Mouse (Mus musculus): ENCODE measurements around the gene Mea1. TPM values are rescaled to one million over a fixed set of nuclear protein-coding genes. Genes with fewer than 3 reads are reported as not detected.
A peak's percentile ranks its signal among the peaks of the same experiment; 100 is the strongest.

The Mea1 gene
- polyA plus RNA-seq (2012; ENCODE audit: insufficient read depth, low replicate concordance) = 145 and 216 TPM in 2 replicates

GRCm38 (mm10) chr17:46678416-46678815 is at the start of gene Mea1:
Mea1 (plus strand) TSS chr17:46678793.
- Histone ChIP-seq H3K27me3 (replicated peaks) (no peaks in the 10 kb centered on the region), H3K9me3 (no peaks in the 10 kb centered on the region), H3K4me3 (replicated peaks) (peak within 1 kb of the TSS; percentile 95), H3K36me3 (replicated peaks; ENCODE audit: low read length) (peaks cover 67% of the 10 kb centered on the region), H3K4me1 (peaks cover 69% of the 10 kb centered on the region)
- TF ChIP-seq FLI1 (IDR thresholded peaks at IDR 0.05; ENCODE audit: low read length) = no peak
- no peak for TF ChIP-seq GATA1 (IDR thresholded peaks at IDR 0.05; ENCODE audit: borderline replicate concordance, low read length)

- Histone ChIP-seq H3K4me3 (replicated peaks) (peak overlapping the region; percentile 94), H3K36me3 (replicated peaks; ENCODE audit: low read length) (peaks cover 52% of the 10 kb centered on the region), H3K4me1 (peaks cover 82% of the 10 kb centered on the region), H3K27me3 (replicated peaks) (peaks cover 43% of the 10 kb centered on the region), H3K9me3 (peaks cover 4% of the 10 kb centered on the region; the same call in 1 of the 2 replicates)
- TF ChIP-seq FLI1 (IDR thresholded peaks at IDR 0.05; ENCODE audit: low read length) (no peak), GATA1 (IDR thresholded peaks at IDR 0.05; ENCODE audit: borderline replicate concordance, low read length) (no peak)
These were observed 48.7 kb upstream of the Mea1 start for GRCm38 (mm10) chr17:46629685-46630441.

GRCm38 (mm10) chr17:46636831-46637523 is 41.6 kb upstream of the Mea1 start:
- TF ChIP-seq FLI1 (IDR thresholded peaks at IDR 0.05; ENCODE audit: low read length) = no peak
- TF ChIP-seq GATA1 (IDR thresholded peaks at IDR 0.05; ENCODE audit: borderline replicate concordance, low read length) = no peak
- Histone ChIP-seq H3K4me1 (peaks cover 84% of the 10 kb centered on the region), H3K4me3 (replicated peaks) (peak overlapping the region; percentile 77), H3K27me3 (replicated peaks) (peaks cover 1% of the 10 kb centered on the region), H3K9me3 (peaks cover 4% of the 10 kb centered on the region; the same call in 1 of the 2 replicates), H3K36me3 (replicated peaks; ENCODE audit: low read length) (peaks cover 84% of the 10 kb centered on the region)

GRCm38 (mm10) chr17:46639929-46640328 is 38.7 kb upstream of the Mea1 start:
- no peaks in the 10 kb centered on the region for H3K27me3 ChIP-seq (replicated peaks)
- TF ChIP-seq GATA1 (IDR thresholded peaks at IDR 0.05; ENCODE audit: borderline replicate concordance, low read length) (no peak), FLI1 (IDR thresholded peaks at IDR 0.05; ENCODE audit: low read length) (no peak)
- H3K4me1 ChIP-seq = peaks cover 75% of the 10 kb centered on the region
- H3K36me3 ChIP-seq (replicated peaks; ENCODE audit: low read length) = peaks cover 81% of the 10 kb centered on the region
- H3K4me3 ChIP-seq (replicated peaks) = peak overlapping the region; percentile 84
- no peaks in the 10 kb centered on the region for H3K9me3 ChIP-seq

- H3K27me3 ChIP-seq (replicated peaks) = no peaks in the 10 kb centered on the region
- peaks cover 66% of the 10 kb centered on the region for H3K4me1 ChIP-seq
- H3K9me3 ChIP-seq = no peaks in the 10 kb centered on the region
- H3K36me3 ChIP-seq (replicated peaks; ENCODE audit: low read length) = peaks cover 62% of the 10 kb centered on the region
- TF ChIP-seq FLI1 (IDR thresholded peaks at IDR 0.05; ENCODE audit: low read length) (no peak), GATA1 (IDR thresholded peaks at IDR 0.05; ENCODE audit: borderline replicate concordance, low read length) (no peak)
- H3K4me3 ChIP-seq (replicated peaks) = no peak overlapping the region
These were observed 36.5 kb upstream of the Mea1 start for GRCm38 (mm10) chr17:46642060-46642459.

- H3K27me3 ChIP-seq (replicated peaks) = no peaks in the 10 kb centered on the region
- peaks cover 70% of the 10 kb centered on the region for H3K4me1 ChIP-seq
- peaks cover 68% of the 10 kb centered on the region for H3K36me3 ChIP-seq (replicated peaks; ENCODE audit: low read length)
- no peaks in the 10 kb centered on the region for H3K9me3 ChIP-seq
- H3K4me3 ChIP-seq (replicated peaks) = peak overlapping the region; percentile 98
- no peak for TF ChIP-seq GATA1 (IDR thresholded peaks at IDR 0.05; ENCODE audit: borderline replicate concordance, low read length)
- TF ChIP-seq FLI1 (IDR thresholded peaks at IDR 0.05; ENCODE audit: low read length) = no peak
These were observed 34.3 kb upstream of the Mea1 start for GRCm38 (mm10) chr17:46644152-46644805.

- H3K27me3 ChIP-seq (replicated peaks) = no peaks in the 10 kb centered on the region
- H3K4me3 ChIP-seq (replicated peaks) = peak overlapping the region; percentile 98
- H3K4me1 ChIP-seq = peaks cover 70% of the 10 kb centered on the region
- peaks cover 66% of the 10 kb centered on the region for H3K36me3 ChIP-seq (replicated peaks; ENCODE audit: low read length)
- TF ChIP-seq FLI1 (IDR thresholded peaks at IDR 0.05; ENCODE audit: low read length) = no peak
- TF ChIP-seq GATA1 (IDR thresholded peaks at IDR 0.05; ENCODE audit: borderline replicate concordance, low read length) = no peak
- no peaks in the 10 kb centered on the region for H3K9me3 ChIP-seq
These were observed 33.6 kb upstream of the Mea1 start for GRCm38 (mm10) chr17:46644916-46645475.

GRCm38 (mm10) chr17:46645561-46646321 is 32.9 kb upstream of the Mea1 start, which contains the start of the genes Klc4 and Mrpl2:
Klc4 (minus strand) TSS chr17:46646022.
Mrpl2 (plus strand) TSS chr17:46646229.
- TF ChIP-seq GATA1 (IDR thresholded peaks at IDR 0.05; ENCODE audit: borderline replicate concordance, low read length) = no peak
- no peak for TF ChIP-seq FLI1 (IDR thresholded peaks at IDR 0.05; ENCODE audit: low read length)
- H3K9me3 ChIP-seq = no peaks in the 10 kb centered on the region
- peak within 1 kb of the TSS; percentile 98 for H3K4me3 ChIP-seq (replicated peaks)
- no peaks in the 10 kb centered on the region for H3K27me3 ChIP-seq (replicated peaks)
- H3K4me1 ChIP-seq = peaks cover 70% of the 10 kb centered on the region
- peaks cover 58% of the 10 kb centered on the region for H3K36me3 ChIP-seq (replicated peaks; ENCODE audit: low read length)

- TF ChIP-seq FLI1 (IDR thresholded peaks at IDR 0.05; ENCODE audit: low read length) = no peak
- no peak for TF ChIP-seq GATA1 (IDR thresholded peaks at IDR 0.05; ENCODE audit: borderline replicate concordance, low read length)
These were observed 32.3 kb upstream of the Mea1 start for GRCm38 (mm10) chr17:46646322-46646662.

More at GRCm38 (mm10) chr17:46646322-46646662, 32.3 kb upstream of the Mea1 start:
- Histone ChIP-seq H3K4me3 (replicated peaks) (peak overlapping the region; percentile 98), H3K4me1 (peaks cover 70% of the 10 kb centered on the region), H3K36me3 (replicated peaks; ENCODE audit: low read length) (peaks cover 53% of the 10 kb centered on the region), H3K9me3 (no peaks in the 10 kb centered on the region), H3K27me3 (replicated peaks) (no peaks in the 10 kb centered on the region)

All from megakaryocyte, embryonic 14.5 days (primary cell).